Comparison of ENCODE assay signal across 17 mouse cellular contexts in genomic region chr8:8640264-8640588, GRCm38 (mm10). TPM values are rescaled to one million over a fixed set of nuclear protein-coding genes. Genes with fewer than 3 reads are reported as not detected.
DNase-seq lines count a peak whose midpoint lies in the region; ATAC-seq lines count a peak whose summit lies in the region.
"Had no signal": no experiment of that assay in that cellular context is flagged by ENCODE, and none has a peak within 500 bp of the region (broad histone marks: within the 10 kb centered on the region; RNA-seq: fewer than 3 reads in every experiment).

No protein-coding gene starts in this region.

- H3K36me3 ChIP-seq in kidney, embryonic 16.5 days (ENCODE audit: insufficient read depth, low read length) = no peaks in the 10 kb centered on the region; the same call in none of the 2 replicates
- H3K36me3 ChIP-seq in forebrain, embryonic 13.5 days (ENCODE audit: poor library complexity, severe bottlenecking) = peaks cover 28% of the 10 kb centered on the region
- H3K36me3 ChIP-seq: liver, embryonic 13.5 days had no signal

- H3K4me1 ChIP-seq in kidney, embryonic 16.5 days (ENCODE audit: insufficient read depth, low read length) = peaks cover 16% of the 10 kb centered on the region
- H3K4me1 ChIP-seq in forebrain, embryonic 13.5 days = peaks cover 86% of the 10 kb centered on the region
- H3K4me1 ChIP-seq: liver, embryonic 13.5 days had no signal

- WGBS in kidney, embryonic 16.5 days = 14% methylated on average over 4 of the region's 4 CpGs
- WGBS in forebrain, embryonic 13.5 days = 3% methylated on average over 4 of the region's 4 CpGs

- H3K4me3 ChIP-seq in kidney, embryonic 16.5 days (ENCODE audit: low read length) = no peak overlapping the region
- no peak overlapping the region for H3K4me3 ChIP-seq in forebrain, embryonic 13.5 days
- H3K4me3 ChIP-seq: embryonic facial prominence, embryonic 12.5 days; left cerebral cortex, adult 2 months; liver, embryonic 13.5 days; myocyte had no signal

- no peaks in the 10 kb centered on the region for H3K9me3 ChIP-seq in kidney, embryonic 16.5 days (ENCODE audit: low read length)
- H3K9me3 ChIP-seq in forebrain, embryonic 13.5 days (replicated peaks) = no peaks in the 10 kb centered on the region
- H3K9me3 ChIP-seq: embryonic facial prominence, embryonic 12.5 days; liver, embryonic 13.5 days had no signal

- 0 out of 2 replicates have a peak, but pooled peaks have one; percentile 40 for ATAC-seq in kidney, embryonic 16.5 days (ENCODE audit: low FRiP score, low TSS enrichment)
- peak; percentile 79; the same call in 1 of the 2 replicates for ATAC-seq in forebrain, embryonic 13.5 days
- ATAC-seq: CD4-positive, CD25-positive, alpha-beta regulatory T cell, adult 4 months had no signal

- no peak overlapping the region for H3K4me2 ChIP-seq in kidney, embryonic 16.5 days (replicated peaks; ENCODE audit: low read depth, low read length)
- peak overlapping the region; percentile 33; the same call in 1 of the 2 replicates for H3K4me2 ChIP-seq in forebrain, embryonic 13.5 days
- H3K4me2 ChIP-seq: embryonic facial prominence, embryonic 12.5 days; liver, embryonic 13.5 days had no signal

- no peak overlapping the region for H3K9ac ChIP-seq in kidney, embryonic 16.5 days (replicated peaks; ENCODE audit: low read length)
- H3K9ac ChIP-seq in forebrain, embryonic 13.5 days = no peak overlapping the region
- H3K9ac ChIP-seq: embryonic facial prominence, embryonic 12.5 days; liver, embryonic 13.5 days had no signal

- no peaks in the 10 kb centered on the region for H3K27me3 ChIP-seq in kidney, embryonic 16.5 days (ENCODE audit: insufficient read depth, low read length)
- H3K27me3 ChIP-seq in forebrain, embryonic 13.5 days = no peaks in the 10 kb centered on the region
- H3K27me3 ChIP-seq: embryonic facial prominence, embryonic 12.5 days; liver, embryonic 13.5 days had no signal

- peak overlapping the region; percentile 60; the same call in 1 of the 2 replicates for H3K27ac ChIP-seq in kidney, embryonic 16.5 days (ENCODE audit: low read length)
- H3K27ac ChIP-seq in forebrain, embryonic 13.5 days = peak overlapping the region; percentile 70
- H3K27ac ChIP-seq: embryonic facial prominence, embryonic 12.5 days; left cerebral cortex, adult 2 months; liver, embryonic 13.5 days; stomach, postnatal 0 days had no signal

- no peak for DNase-seq in kidney, adult 8-10 months
- DNase-seq in embryo, embryonic 10.5 days (ENCODE audit: low spot score) = peak; percentile 44
- DNase-seq in retina, embryonic 14.5 days (ENCODE audit: low spot score) = peak; percentile 73
- no peak for DNase-seq in adrenal gland, adult 18-20 months (ENCODE audit: low spot score in 2 of 2)
- no peak for DNase-seq in gastrocnemius, postnatal 4 days (ENCODE audit: low spot score in 2 of 2)
- DNase-seq: adrenal gland, postnatal 36 days; cerebellum, postnatal 10 days; heart, postnatal 4 days; kidney, adult 18-20 months; liver, embryonic 13.5 days had no signal

RNA-seq across cellular contexts. Expression of gene Efnb2, which starts 20.8 kb away (rescaled TPM):
- 19.9 and 23.2 TPM in 2 replicates for polyA plus RNA-seq in kidney, embryonic 16.5 days (2015; fragmentation: Nextera tagmentation; extraction: Ambion mirVana)
- polyA plus RNA-seq in forebrain, embryonic 13.5 days (2015; fragmentation: Nextera tagmentation; extraction: Ambion mirVana) = 41.7 and 46.8 TPM in 2 replicates
- total RNA-seq in adrenal gland, adult 18-20 months (2021) = 10 to 100 TPM; 14.0 to 24.0 TPM
- total RNA-seq in gastrocnemius, postnatal 4 days (2021) = 10 to 100 TPM; 25.1 to 28.3 TPM

RNA-seq across cellular contexts. Expression of gene Arglu1, which starts 50.1 kb away (rescaled TPM):
- polyA plus RNA-seq in kidney, embryonic 16.5 days (2015; fragmentation: Nextera tagmentation; extraction: Ambion mirVana) = 105 and 119 TPM in 2 replicates
- polyA plus RNA-seq in forebrain, embryonic 13.5 days (2015; fragmentation: Nextera tagmentation; extraction: Ambion mirVana) = 180 and 188 TPM in 2 replicates
- 10 to 100 TPM; 51.6 to 70.9 TPM for total RNA-seq in adrenal gland, adult 18-20 months (2021)
- 10 to 100 TPM; 50.9 to 75.9 TPM for total RNA-seq in gastrocnemius, postnatal 4 days (2021)

Comparison
In these comparisons a context has a peak if more than half of its experiments do, and no peak if none do; other contexts are left out.
1. DNase-seq: peak in embryo, embryonic 10.5 days (single experiment) and retina, embryonic 14.5 days (single experiment); none in kidney, adult 8-10 months (0 of 2), adrenal gland, adult 18-20 months (0 of 2) and gastrocnemius, postnatal 4 days (0 of 2).